Mouse (Mus musculus) myocyte (in vitro differentiated cells): ENCODE measurements around the gene Smurf2. TPM values are rescaled to one million over a fixed set of nuclear protein-coding genes. Genes with fewer than 3 reads are reported as not detected.

Source experiments
- H3K27me3 ChIP-seq: one replicate; pipeline ENCODE4 v1.6.1; 2011; ENCODE audit not compliant: control insufficient read depth, insufficient read depth, insufficient read length
- H3K36me3 ChIP-seq: one replicate; pipeline ENCODE4 v1.6.1; 2011; ENCODE audit not compliant: control insufficient read depth, insufficient read depth
- H3K4me2 ChIP-seq: one replicate; pipeline ENCODE4 v1.6.1; 2011; ENCODE audit warnings: low read depth, control low read depth
- H3K4me3 ChIP-seq: one replicate; pipeline ENCODE4 v1.5.1; 2011; ENCODE audit warnings: mild to moderate bottlenecking, control low read depth, moderate library complexity
- H3K79me2 ChIP-seq: one replicate; pipeline ENCODE4 v1.6.1; 2011; ENCODE audit not compliant: control insufficient read depth, insufficient read depth
- H3ac ChIP-seq: one replicate; pipeline ENCODE4 v1.6.1; 2011; ENCODE audit not compliant: control insufficient read depth, insufficient read length
- CEBPB ChIP-seq: IDR thresholded peaks from 2 replicates; pipeline ENCODE4 v1.6.1; 2011; ENCODE audit warnings: mild to moderate bottlenecking, moderate library complexity; ENCODE audit not compliant: poor library complexity, insufficient read depth, severe bottlenecking
- E2F4 ChIP-seq: IDR thresholded peaks from one replicate; pipeline ENCODE4 v1.6.1; 2011; ENCODE audit warnings: mild to moderate bottlenecking, control low read depth, moderate library complexity; ENCODE audit not compliant: insufficient read depth
- MAX ChIP-seq: IDR thresholded peaks from one replicate; pipeline ENCODE4 v1.6.1; 2011; ENCODE audit warnings: low read depth, mild to moderate bottlenecking, control low read depth
- MYOD1 ChIP-seq, 3 experiments: IDR thresholded peaks; one replicate each; pipeline ENCODE4 v1.6.1; 2011; ENCODE audit warnings: control low read depth in 2 of 3, low read depth in 2 of 3, mild to moderate bottlenecking in 2 of 3, moderate library complexity in 1 of 3; ENCODE audit not compliant: insufficient read length in 2 of 3, control insufficient read depth in 1 of 3
- MYOG ChIP-seq, 3 experiments: IDR thresholded peaks; one replicate each; pipeline ENCODE4 v1.6.1; 2011; ENCODE audit warnings: control low read depth in 2 of 3, low read depth in 2 of 3, mild to moderate bottlenecking in 2 of 3; ENCODE audit not compliant: insufficient read length in 2 of 3, control insufficient read depth in 1 of 3, insufficient read depth in 1 of 3
- POLR2A ChIP-seq: IDR thresholded peaks from one replicate; pipeline ENCODE4 v1.6.1; 2011; ENCODE audit warnings: low read depth, mild to moderate bottlenecking, control low read depth, moderate library complexity; ENCODE audit not compliant: insufficient read length
- POLR2AphosphoS2 ChIP-seq: IDR thresholded peaks from one replicate; pipeline ENCODE4 v1.6.1; 2011; ENCODE audit warnings: low read depth, control low read depth; ENCODE audit not compliant: insufficient read length
- REST ChIP-seq: IDR thresholded peaks from one replicate; pipeline ENCODE4 v1.6.1; 2011; ENCODE audit warnings: mild to moderate bottlenecking, control low read depth, moderate library complexity; ENCODE audit not compliant: insufficient read depth, insufficient read length
- SRF ChIP-seq: IDR thresholded peaks from one replicate; pipeline ENCODE4 v1.6.1; 2011; ENCODE audit warnings: low read depth; ENCODE audit not compliant: control insufficient read depth, insufficient read length
- TCF12 ChIP-seq: IDR thresholded peaks from one replicate; pipeline ENCODE4 v1.6.1; 2011; ENCODE audit warnings: mild to moderate bottlenecking, control low read depth; ENCODE audit not compliant: poor library complexity, insufficient read depth, severe bottlenecking
- TCF3 ChIP-seq: IDR thresholded peaks from one replicate; pipeline ENCODE4 v1.6.1; 2011; ENCODE audit warnings: low read depth, control low read depth; ENCODE audit not compliant: insufficient read length
- USF1 ChIP-seq: IDR thresholded peaks from one replicate; pipeline ENCODE4 v1.6.1; 2011; ENCODE audit warnings: low read depth, mild to moderate bottlenecking, control low read depth, moderate library complexity
- polyA plus RNA-seq: library from polyadenylated mRNA; unstranded; fragments of >200 nt; fragmentation: generic; extraction: Trizol; gene quantifications from one replicate; pipeline ENCODE4 v1.2.1, GENCODE M21; 2012; ENCODE audit warnings: missing spikeins

Smurf2 gene
- polyA plus RNA-seq, 1 experiment, result 11.5 TPM

- no peak overlapping the region for H3ac ChIP-seq
- peak overlapping the region; percentile 68 for H3K4me2 ChIP-seq
- no peaks in the 10 kb centered on the region for H3K79me2 ChIP-seq
- TF ChIP-seq TCF3 (no peak), USF1 (peak; percentile 84)
- H3K27me3 ChIP-seq, result no peaks in the 10 kb centered on the region
- H3K4me3 ChIP-seq, result peak overlapping the region; percentile 17
- no peaks in the 10 kb centered on the region for H3K36me3 ChIP-seq
Observed at GRCm38 (mm10) chr11:106954116-106954515, 33.6 kb upstream of the Smurf2 start.

DNA sequence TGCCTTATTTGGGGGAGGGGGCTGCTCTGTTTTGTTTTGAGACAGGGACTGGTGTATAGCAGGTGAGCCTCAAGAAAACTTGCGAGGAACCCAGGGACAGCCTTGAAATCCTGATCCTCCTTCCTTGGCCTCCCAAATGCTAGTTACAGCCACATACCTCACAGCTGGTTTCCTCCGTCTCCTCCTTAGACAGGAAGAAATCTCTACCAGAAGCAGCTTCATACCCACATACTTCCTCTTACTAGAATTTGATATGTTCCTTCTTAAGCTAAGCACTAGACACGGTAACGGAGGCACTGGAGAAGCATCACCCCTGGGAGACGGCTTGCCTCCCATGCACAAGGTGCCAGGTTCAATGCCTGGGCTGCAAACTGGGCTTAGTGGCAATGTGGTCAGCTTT is 16.8 kb upstream of the Smurf2 start:
- no peak overlapping the region for H3K4me2 ChIP-seq
- H3ac ChIP-seq, result no peak overlapping the region
- H3K79me2 ChIP-seq, result no peaks in the 10 kb centered on the region
- H3K4me3 ChIP-seq, result no peak overlapping the region
- H3K36me3 ChIP-seq, result no peaks in the 10 kb centered on the region
- H3K27me3 ChIP-seq, result no peaks in the 10 kb centered on the region
- TF ChIP-seq MYOG (IDR thresholded peaks at IDR 0.05; ENCODE audit: control insufficient read depth in 1 of 3, insufficient read depth in 1 of 3, insufficient read length in 2 of 3, low read depth in 2 of 3) (no peak), CEBPB (no peak), TCF12 (no peak), E2F4 (no peak), REST (no peak), POLR2AphosphoS2 (no peak), POLR2A (no peak), TCF3 (no peak), MAX (no peak), MYOD1 (IDR thresholded peaks at IDR 0.05; ENCODE audit: control insufficient read depth in 1 of 3, insufficient read length in 2 of 3, low read depth in 2 of 3) (no peak), SRF (no peak), USF1 (no peak)

GRCm38 (mm10) chr11:106930366-106930765 is 9.9 kb upstream of the Smurf2 start:
- Histone ChIP-seq H3K36me3 (no peaks in the 10 kb centered on the region), H3K4me2 (peak overlapping the region; percentile 59), H3K27me3 (no peaks in the 10 kb centered on the region), H3K4me3 (no peak overlapping the region), H3K79me2 (no peaks in the 10 kb centered on the region), H3ac (no peak overlapping the region)
- TF ChIP-seq POLR2AphosphoS2 (no peak), USF1 (no peak), SRF (no peak), MAX (no peak), REST (no peak), TCF3 (no peak), CEBPB (no peak), POLR2A (no peak), TCF12 (no peak)

DNA sequence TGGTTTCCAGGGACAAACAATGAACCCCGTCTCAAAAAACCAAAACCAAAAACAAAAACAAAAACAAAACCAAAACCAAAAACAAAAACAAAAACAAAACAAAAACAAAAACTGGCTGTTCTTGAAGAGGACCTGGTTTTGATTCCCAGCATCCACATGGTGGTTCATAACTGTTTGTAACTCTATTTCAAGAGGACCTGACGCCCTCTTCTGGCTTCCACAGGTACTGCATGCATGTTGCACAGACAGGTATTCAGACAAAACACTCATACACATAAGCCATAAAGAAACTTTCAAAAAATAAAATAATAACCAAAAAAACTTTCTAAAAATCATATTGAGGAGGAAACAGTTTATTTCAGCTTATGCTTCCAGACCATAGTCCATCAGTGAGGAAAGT is 8.4 kb upstream of the Smurf2 start:
- no peak overlapping the region for H3K4me3 ChIP-seq
- TF ChIP-seq SRF (no peak), TCF3 (no peak), REST (no peak), MYOG (IDR thresholded peaks at IDR 0.05; ENCODE audit: control insufficient read depth in 1 of 3, insufficient read depth in 1 of 3, insufficient read length in 2 of 3, low read depth in 2 of 3) (no peak), USF1 (no peak), POLR2AphosphoS2 (no peak), POLR2A (no peak)
- H3K4me2 ChIP-seq, result no peak overlapping the region
- no peak overlapping the region for H3ac ChIP-seq
- no peaks in the 10 kb centered on the region for H3K79me2 ChIP-seq
- H3K27me3 ChIP-seq, result no peaks in the 10 kb centered on the region
- no peaks in the 10 kb centered on the region for H3K36me3 ChIP-seq

- Histone ChIP-seq H3K4me2 (no peak overlapping the region), H3K79me2 (no peaks in the 10 kb centered on the region), H3ac (no peak overlapping the region), H3K36me3 (no peaks in the 10 kb centered on the region), H3K27me3 (no peaks in the 10 kb centered on the region), H3K4me3 (no peak overlapping the region)
- TF ChIP-seq MYOG (IDR thresholded peaks at IDR 0.05; ENCODE audit: control insufficient read depth in 1 of 3, insufficient read depth in 1 of 3, insufficient read length in 2 of 3, low read depth in 2 of 3) (no peak), E2F4 (no peak), SRF (no peak), USF1 (no peak), REST (no peak), POLR2AphosphoS2 (no peak), CEBPB (no peak), MYOD1 (IDR thresholded peaks at IDR 0.05; ENCODE audit: control insufficient read depth in 1 of 3, insufficient read length in 2 of 3, low read depth in 2 of 3) (no peak), TCF3 (no peak), MAX (no peak), TCF12 (no peak), POLR2A (no peak)
Observed at GRCm38 (mm10) chr11:106927950-106928349, 7.4 kb upstream of the Smurf2 start.
